Mouse (Mus musculus): ENCODE measurements around the gene Hist1h2bq. TPM values are rescaled to one million over a fixed set of nuclear protein-coding genes. Genes with fewer than 3 reads are reported as not detected.
"Not testable (repeated sequence)": the region's sequence is repeated elsewhere in the genome, so short reads cannot be mapped to it uniquely, and the experiment has no call there.

The Hist1h2bq gene
- polyA plus RNA-seq, 1 experiment from 2014 or later, result 18.0 TPM

GRCm38 (mm10) chr13:21820082-21820890 lies 10.3 kb upstream of the Hist1h2bq start:
- H3K4me3 ChIP-seq, H3K27ac ChIP-seq: not testable (repeated sequence)

GRCm38 (mm10) chr13:21812092-21812491 lies 2.1 kb upstream of the Hist1h2bq start:
- H3K4me1 ChIP-seq, H3K9ac ChIP-seq, H3K9me3 ChIP-seq, H3K36me3 ChIP-seq, H3K27ac ChIP-seq, H3K27me3 ChIP-seq: not testable (repeated sequence)
- peak; percentile 40; the same call in 1 of the 2 replicates for ATAC-seq (ENCODE audit: insufficient number of reproducible peaks, low FRiP score, low TSS enrichment, low read depth)
- Histone ChIP-seq H3K4me2 (peak overlapping the region; percentile 33), H3K4me3 (peak overlapping the region; percentile 19)
- 0% methylated on average over 14 of the region's 14 CpGs for WGBS

More at GRCm38 (mm10) chr13:21820082-21820890, 10.3 kb upstream of the Hist1h2bq start:
- H3K4me2 ChIP-seq; H3K27me3 ChIP-seq; H3K9ac ChIP-seq; ATAC-seq (ENCODE audit: insufficient number of reproducible peaks, low FRiP score, low TSS enrichment, low read depth); H3K4me1 ChIP-seq; H3K9me3 ChIP-seq; H3K36me3 ChIP-seq: not testable (repeated sequence)
- 73% methylated on average over 8 of the region's 16 CpGs for WGBS

- not testable (repeated sequence) for H3K9me3 ChIP-seq, H3K4me1 ChIP-seq, H3K9ac ChIP-seq, H3K27me3 ChIP-seq, H3K27ac ChIP-seq, H3K36me3 ChIP-seq
- H3K4me3 ChIP-seq, result peak within 1 kb of the TSS; percentile 19
- WGBS, result no CpG with 5 or more reads among the region's 24 CpGs
- H3K4me2 ChIP-seq, result peak within 1 kb of the TSS; percentile 33
- peak; percentile 59 for ATAC-seq (ENCODE audit: insufficient number of reproducible peaks, low FRiP score, low TSS enrichment, low read depth)
Measured at GRCm38 (mm10) chr13:21811539-21811938, 1.5 kb upstream of the Hist1h2bq start, which contains the start of gene Hist1h4m. Hist1h4m (plus strand) TSS chr13:21811746.

GRCm38 (mm10) chr13:21811074-21811473 lies 1.1 kb upstream of the Hist1h2bq start:
- H3K4me1 ChIP-seq; H3K9ac ChIP-seq; H3K27ac ChIP-seq; ATAC-seq (ENCODE audit: insufficient number of reproducible peaks, low FRiP score, low TSS enrichment, low read depth); H3K27me3 ChIP-seq; H3K4me2 ChIP-seq; H3K4me3 ChIP-seq; H3K9me3 ChIP-seq; H3K36me3 ChIP-seq: not testable (repeated sequence)
- no CpG with 5 or more reads among the region's 8 CpGs for WGBS

- not testable (repeated sequence) for H3K4me2 ChIP-seq, H3K9ac ChIP-seq, H3K4me3 ChIP-seq, H3K9me3 ChIP-seq, H3K27me3 ChIP-seq, H3K27ac ChIP-seq, H3K4me1 ChIP-seq, H3K36me3 ChIP-seq
- WGBS, result no CpG with 5 or more reads among the region's 4 CpGs
- peak; percentile 14; the same call in 1 of the 2 replicates for ATAC-seq (ENCODE audit: insufficient number of reproducible peaks, low FRiP score, low TSS enrichment, low read depth)
Measured at GRCm38 (mm10) chr13:21803058-21803457, 6.9 kb downstream of the Hist1h2bq start.

GRCm38 (mm10) chr13:21797163-21797562 lies 12.8 kb downstream of the Hist1h2bq start:
- H3K27ac ChIP-seq; H3K27me3 ChIP-seq; H3K9me3 ChIP-seq; H3K9ac ChIP-seq; H3K36me3 ChIP-seq; H3K4me2 ChIP-seq; H3K4me1 ChIP-seq; ATAC-seq (ENCODE audit: insufficient number of reproducible peaks, low FRiP score, low TSS enrichment, low read depth); H3K4me3 ChIP-seq: not testable (repeated sequence)

GRCm38 (mm10) chr13:21795584-21795983 lies 14.4 kb downstream of the Hist1h2bq start:
- no peak overlapping the region for H3K9ac ChIP-seq
- H3K27ac ChIP-seq, result no peak overlapping the region
- no peak overlapping the region for H3K4me2 ChIP-seq
- no peaks in the 10 kb centered on the region for H3K27me3 ChIP-seq
- H3K36me3 ChIP-seq, result no peaks in the 10 kb centered on the region
- H3K4me1 ChIP-seq, result peaks cover 4% of the 10 kb centered on the region
- no peak overlapping the region for H3K4me3 ChIP-seq
- WGBS, result 87% methylated on average over 7 of the region's 7 CpGs
- no peak for ATAC-seq (ENCODE audit: insufficient number of reproducible peaks, low FRiP score, low TSS enrichment, low read depth)
- no peaks in the 10 kb centered on the region for H3K9me3 ChIP-seq

- ATAC-seq (ENCODE audit: insufficient number of reproducible peaks, low FRiP score, low TSS enrichment, low read depth), result no peak
- Histone ChIP-seq H3K27me3 (no peaks in the 10 kb centered on the region), H3K4me1 (peaks cover 11% of the 10 kb centered on the region), H3K36me3 (no peaks in the 10 kb centered on the region), H3K9me3 (no peaks in the 10 kb centered on the region), H3K9ac (0 out of 2 replicates have a peak overlapping the region, but pooled peaks have one; percentile 18), H3K4me2 (peak overlapping the region; percentile 35), H3K27ac (no peak overlapping the region), H3K4me3 (peak overlapping the region; percentile 8)
- WGBS, result 10% methylated on average over 18 of the region's 18 CpGs
Measured at GRCm38 (mm10) chr13:21790601-21791283, 19.3 kb downstream of the Hist1h2bq start.

- WGBS, result 65% methylated on average over 6 of the region's 6 CpGs
- Histone ChIP-seq H3K27ac (no peak overlapping the region), H3K9me3 (no peaks in the 10 kb centered on the region), H3K4me2 (no peak overlapping the region), H3K36me3 (no peaks in the 10 kb centered on the region), H3K27me3 (no peaks in the 10 kb centered on the region), H3K4me3 (no peak overlapping the region), H3K4me1 (peaks cover 11% of the 10 kb centered on the region), H3K9ac (no peak overlapping the region)
- no peak for ATAC-seq (ENCODE audit: insufficient number of reproducible peaks, low FRiP score, low TSS enrichment, low read depth)
Measured at GRCm38 (mm10) chr13:21789925-21790324, 20.1 kb downstream of the Hist1h2bq start.

- peaks cover 20% of the 10 kb centered on the region for H3K4me1 ChIP-seq
- H3K36me3 ChIP-seq, result no peaks in the 10 kb centered on the region
- H3K27me3 ChIP-seq, result no peaks in the 10 kb centered on the region
- H3K4me2 ChIP-seq, result peak overlapping the region; percentile 53
- peak overlapping the region; percentile 38 for H3K4me3 ChIP-seq
- WGBS, result 15% methylated on average over 17 of the region's 21 CpGs
- H3K9me3 ChIP-seq, result no peaks in the 10 kb centered on the region
- H3K9ac ChIP-seq, result no peak overlapping the region
- no peak for ATAC-seq (ENCODE audit: insufficient number of reproducible peaks, low FRiP score, low TSS enrichment, low read depth)
- peak overlapping the region; percentile 71 for H3K27ac ChIP-seq
Measured at GRCm38 (mm10) chr13:21787760-21788593, 22.0 kb downstream of the Hist1h2bq start.

GRCm38 (mm10) chr13:21786899-21787629 lies 22.9 kb downstream of the Hist1h2bq start, which contains the start of the genes Hist1h2an and Hist1h2bp:
Hist1h2an (minus strand) TSS chr13:21787218.
Hist1h2bp (plus strand) TSS chr13:21787461.
- peak within 1 kb of the TSS; percentile 53 for H3K4me2 ChIP-seq
- H3K27me3 ChIP-seq, H3K9ac ChIP-seq, H3K9me3 ChIP-seq, H3K36me3 ChIP-seq: not testable (repeated sequence)
- H3K4me3 ChIP-seq, result peak within 1 kb of the TSS; percentile 38
- ATAC-seq (ENCODE audit: insufficient number of reproducible peaks, low FRiP score, low TSS enrichment, low read depth), result peak; percentile 93
- H3K4me1 ChIP-seq, result peaks cover 25% of the 10 kb centered on the region
- WGBS, result under 1% methylated on average over 37 of the region's 63 CpGs
- H3K27ac ChIP-seq, result peak within 1 kb of the TSS; percentile 83

Measured in limb, embryonic 15.5 days (tissue).